Mouse (Mus musculus): ENCODE measurements around the gene Cldn15. TPM values are rescaled to one million over a fixed set of nuclear protein-coding genes. Genes with fewer than 3 reads are reported as not detected.
"Not testable (repeated sequence)": the region's sequence is repeated elsewhere in the genome, so short reads cannot be mapped to it uniquely, and the experiment has no call there.

The Cldn15 gene
- total RNA-seq (2021) = 10 to 100 TPM in 1 of 2 experiments, 1 to 10 TPM in 1; 8.9 to 10.4 TPM

GRCm38 (mm10) chr5:136966331-136966730, at the start of gene Cldn15:
Cldn15 (plus strand) TSS chr5:136966616.
- peak; percentile 44 for DNase-seq (ENCODE audit: low spot score)
- intact Hi-C loops (cut with DNase I) = no loop called here

GRCm38 (mm10) chr5:136917613-136918242, 48.7 kb upstream of the Cldn15 start:
- DNase-seq (ENCODE audit: low spot score) = no peak
- intact Hi-C loops (cut with DNase I) = no loop called here

GRCm38 (mm10) chr5:136918655-136919472, 47.6 kb upstream of the Cldn15 start:
- intact Hi-C loops (cut with DNase I) = no loop called here
- DNase-seq (ENCODE audit: low spot score) = peak; percentile 59

- intact Hi-C loops (cut with DNase I) = no loop called here
- DNase-seq (ENCODE audit: low spot score) = no peak
These were observed 46.7 kb upstream of the Cldn15 start for GRCm38 (mm10) chr5:136919546-136920301.

GRCm38 (mm10) chr5:136922830-136923229, 43.6 kb upstream of the Cldn15 start:
- DNase-seq (ENCODE audit: low spot score) = no peak
- intact Hi-C loops (cut with DNase I) = no loop called here

- no peak for DNase-seq (ENCODE audit: low spot score)
- intact Hi-C loops (cut with DNase I) = no loop called here
These were observed 42.5 kb upstream of the Cldn15 start for GRCm38 (mm10) chr5:136923751-136924478.

- intact Hi-C loops (cut with DNase I) = loop anchor here (1.0 kb wide), 1 partner anchor 41 kb away; no protein-coding TSS in a partner anchor
- peak; percentile 33 for DNase-seq (ENCODE audit: low spot score)
These were observed 37.3 kb upstream of the Cldn15 start for GRCm38 (mm10) chr5:136929073-136929472.

- no peak for DNase-seq (ENCODE audit: low spot score)
- intact Hi-C loops (cut with DNase I) = loop anchor here (10.0 kb wide), 1 partner anchor 173 kb away; no protein-coding TSS in a partner anchor
These were observed 34.5 kb upstream of the Cldn15 start for GRCm38 (mm10) chr5:136931896-136932295.

GRCm38 (mm10) chr5:136932956-136933355, 33.5 kb upstream of the Cldn15 start:
- no peak for DNase-seq (ENCODE audit: low spot score)
- intact Hi-C loops (cut with DNase I) = loop anchor here (10.0 kb wide), 1 partner anchor 172 kb away; no protein-coding TSS in a partner anchor

GRCm38 (mm10) chr5:136933930-136934329, 32.5 kb upstream of the Cldn15 start:
- DNase-seq (ENCODE audit: low spot score) = no peak
- intact Hi-C loops (cut with DNase I) = loop anchor here (10.0 kb wide), 1 partner anchor 171 kb away; no protein-coding TSS in a partner anchor

- intact Hi-C loops (cut with DNase I) = loop anchor here (10.0 kb wide), 1 partner anchor 169 kb away; no protein-coding TSS in a partner anchor
- DNase-seq (ENCODE audit: low spot score) = no peak
These were observed 30.3 kb upstream of the Cldn15 start for GRCm38 (mm10) chr5:136935905-136936695.

GRCm38 (mm10) chr5:136936750-136937149, 29.7 kb upstream of the Cldn15 start:
- intact Hi-C loops (cut with DNase I) = loop anchor here (10.0 kb wide), 1 partner anchor 168 kb away; no protein-coding TSS in a partner anchor
- DNase-seq (ENCODE audit: low spot score) = no peak

- no peak for DNase-seq (ENCODE audit: low spot score)
- intact Hi-C loops (cut with DNase I) = loop anchor here (10.0 kb wide), 1 partner anchor 167 kb away; no protein-coding TSS in a partner anchor
These were observed 28.8 kb upstream of the Cldn15 start for GRCm38 (mm10) chr5:136937621-136938020.

GRCm38 (mm10) chr5:136939284-136939683, 27.1 kb upstream of the Cldn15 start:
- intact Hi-C loops (cut with DNase I) = loop anchor here (10.0 kb wide), 1 partner anchor 166 kb away; no protein-coding TSS in a partner anchor
- DNase-seq (ENCODE audit: low spot score) = no peak

- intact Hi-C loops (cut with DNase I); DNase-seq (ENCODE audit: low spot score): not testable (repeated sequence)
These were observed 26.4 kb upstream of the Cldn15 start for GRCm38 (mm10) chr5:136940029-136940428.

GRCm38 (mm10) chr5:136940845-136941560, 25.4 kb upstream of the Cldn15 start:
- no peak for DNase-seq (ENCODE audit: low spot score)
- intact Hi-C loops (cut with DNase I) = no loop called here

GRCm38 (mm10) chr5:136942781-136943180, 23.6 kb upstream of the Cldn15 start:
- DNase-seq (ENCODE audit: low spot score) = no peak
- intact Hi-C loops (cut with DNase I) = no loop called here

- no peak for DNase-seq (ENCODE audit: low spot score)
- intact Hi-C loops (cut with DNase I) = no loop called here
These were observed 23.0 kb upstream of the Cldn15 start for GRCm38 (mm10) chr5:136943382-136943781.
